Mouse (Mus musculus): ENCODE measurements around the gene Mfsd1. TPM values are rescaled to one million over a fixed set of nuclear protein-coding genes. Genes with fewer than 3 reads are reported as not detected.

Mfsd1 gene
- polyA plus RNA-seq, 1 experiment: 128 TPM

GRCm38 (mm10) chr3:67601616-67602138 is 19.1 kb downstream of the Mfsd1 start:
- H3K27ac ChIP-seq (ENCODE audit: insufficient read depth, low read length): no peak overlapping the region
- H3K4me3 ChIP-seq (ENCODE audit: insufficient read depth, low read length): no peak overlapping the region
- H3K4me1 ChIP-seq (ENCODE audit: control insufficient read depth, insufficient read depth, low read length): no peaks in the 10 kb centered on the region
- TF ChIP-seq POLR2A (IDR thresholded peaks at IDR 0.05; ENCODE audit: low read depth, low read length) (no peak), CTCF (IDR thresholded peaks at IDR 0.05; ENCODE audit: borderline replicate concordance, insufficient read depth, low read length) (no peak)

- Histone ChIP-seq H3K4me3 (ENCODE audit: insufficient read depth, low read length) (no peak overlapping the region), H3K27ac (ENCODE audit: insufficient read depth, low read length) (no peak overlapping the region), H3K4me1 (ENCODE audit: control insufficient read depth, insufficient read depth, low read length) (no peaks in the 10 kb centered on the region)
- TF ChIP-seq POLR2A (IDR thresholded peaks at IDR 0.05; ENCODE audit: low read depth, low read length): no peak
- TF ChIP-seq CTCF (IDR thresholded peaks at IDR 0.05; ENCODE audit: borderline replicate concordance, insufficient read depth, low read length): no peak
Observed at GRCm38 (mm10) chr3:67618222-67618621, 35.7 kb downstream of the Mfsd1 start.

GRCm38 (mm10) chr3:67624629-67625028 is 42.1 kb downstream of the Mfsd1 start:
- TF ChIP-seq CTCF (IDR thresholded peaks at IDR 0.05; ENCODE audit: borderline replicate concordance, insufficient read depth, low read length) (no peak), POLR2A (IDR thresholded peaks at IDR 0.05; ENCODE audit: low read depth, low read length) (no peak)
- Histone ChIP-seq H3K4me1 (ENCODE audit: control insufficient read depth, insufficient read depth, low read length) (no peaks in the 10 kb centered on the region), H3K27ac (ENCODE audit: insufficient read depth, low read length) (no peak overlapping the region), H3K4me3 (ENCODE audit: insufficient read depth, low read length) (no peak overlapping the region)

GRCm38 (mm10) chr3:67643135-67643534 is 60.6 kb downstream of the Mfsd1 start:
- H3K27ac ChIP-seq (ENCODE audit: insufficient read depth, low read length): no peak overlapping the region
- H3K4me3 ChIP-seq (ENCODE audit: insufficient read depth, low read length): no peak overlapping the region
- no peaks in the 10 kb centered on the region for H3K4me1 ChIP-seq (ENCODE audit: control insufficient read depth, insufficient read depth, low read length)
- no peak for TF ChIP-seq POLR2A (IDR thresholded peaks at IDR 0.05; ENCODE audit: low read depth, low read length)
- TF ChIP-seq CTCF (IDR thresholded peaks at IDR 0.05; ENCODE audit: borderline replicate concordance, insufficient read depth, low read length): no peak

GRCm38 (mm10) chr3:67645640-67646466 is 63.3 kb downstream of the Mfsd1 start:
- Histone ChIP-seq H3K27ac (ENCODE audit: insufficient read depth, low read length) (peak overlapping the region; percentile 55), H3K4me3 (ENCODE audit: insufficient read depth, low read length) (no peak overlapping the region), H3K4me1 (ENCODE audit: control insufficient read depth, insufficient read depth, low read length) (no peaks in the 10 kb centered on the region)
- TF ChIP-seq CTCF (IDR thresholded peaks at IDR 0.05; ENCODE audit: borderline replicate concordance, insufficient read depth, low read length) (no peak), POLR2A (IDR thresholded peaks at IDR 0.05; ENCODE audit: low read depth, low read length) (no peak)

Other genes with a start within 250 kb of the Mfsd1 start
- gene Mlf1, start 208.6 kb upstream of the Mfsd1 start, polyA plus RNA-seq (2011; ENCODE audit: insufficient read length, low read depth, missing spikeins): 4.3 and 7.5 TPM in 2 replicates
- not detected in 2 replicates for gene Gm17402, start 207.6 kb upstream of the Mfsd1 start, polyA plus RNA-seq (2011; ENCODE audit: insufficient read length, low read depth, missing spikeins)
- gene Gfm1, start 152.6 kb upstream of the Mfsd1 start, polyA plus RNA-seq (2011; ENCODE audit: insufficient read length, low read depth, missing spikeins): 45.6 and 52.6 TPM in 2 replicates
- 98.5 and 132 TPM in 2 replicates for gene Lxn, start 118.8 kb upstream of the Mfsd1 start, polyA plus RNA-seq (2011; ENCODE audit: insufficient read length, low read depth, missing spikeins)
- 16.2 and 18.2 TPM in 2 replicates for gene Rarres1, start 67.2 kb upstream of the Mfsd1 start, polyA plus RNA-seq (2011; ENCODE audit: insufficient read length, low read depth, missing spikeins)